Mouse (Mus musculus): Measurements from ENCODE around the gene Uqcc1.
"Not testable (repeated sequence)": the region's sequence is repeated elsewhere in the genome, so short reads cannot be mapped to it uniquely, and the experiment has no call there.

Gene Uqcc1

GRCm38 (mm10) chr2:155928711-155929345 lies 1.3 kb downstream of the Uqcc1 start:
- DNase-seq: no peak

GRCm38 (mm10) chr2:155925213-155925612 lies 4.9 kb downstream of the Uqcc1 start:
- not testable (repeated sequence) for DNase-seq

DNA sequence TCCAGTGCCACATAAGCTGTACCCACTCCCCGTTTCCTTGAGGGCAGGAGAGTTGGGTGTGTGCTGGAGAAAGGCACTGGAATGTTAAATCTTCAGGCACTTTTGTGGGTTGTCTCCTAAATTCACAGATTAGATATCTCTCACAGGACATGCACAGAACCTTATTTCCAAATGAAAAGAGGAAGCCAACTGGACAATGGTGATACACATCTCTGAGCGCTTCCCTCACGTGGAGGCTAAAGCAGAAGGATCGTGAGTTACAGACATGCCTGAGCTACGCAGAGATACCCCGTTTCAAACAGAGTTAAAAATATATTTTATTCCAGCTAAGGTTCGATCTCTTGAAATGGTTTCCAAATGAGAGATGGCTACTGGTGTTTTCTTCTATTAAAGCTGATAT lies 7.0 kb downstream of the Uqcc1 start:
- no peak for DNase-seq

DNA sequence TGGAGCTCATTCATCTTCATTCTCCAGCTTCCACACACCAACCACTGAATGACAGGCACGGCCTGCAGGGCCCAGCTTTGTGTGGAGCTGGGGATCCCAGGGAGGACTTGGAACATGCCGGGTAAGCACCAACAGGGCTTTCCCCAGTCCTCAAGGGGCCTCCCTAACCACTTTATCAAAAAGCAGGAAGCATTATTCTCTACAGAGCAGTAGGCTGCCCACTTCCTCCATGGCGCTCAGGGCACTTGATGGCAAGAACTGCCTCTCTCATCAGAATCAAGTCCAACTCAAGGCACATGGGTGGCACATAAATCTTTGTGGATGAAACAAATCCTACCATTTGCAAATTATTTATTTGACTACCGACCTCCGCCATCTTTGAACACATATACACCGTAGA lies 15.4 kb downstream of the Uqcc1 start:
- DNase-seq: no peak

- peak in 1 of 2 experiments; percentile 37 for DNase-seq
These were observed 26.5 kb downstream of the Uqcc1 start for GRCm38 (mm10) chr2:155903632-155904008.

- DNase-seq: peak; percentile 68 to 81
These were observed 27.0 kb downstream of the Uqcc1 start for GRCm38 (mm10) chr2:155902989-155903631.

- DNase-seq: peak in 1 of 2 experiments; percentile 18
These were observed 34.9 kb downstream of the Uqcc1 start for GRCm38 (mm10) chr2:155895046-155895735.

- DNase-seq: no peak
These were observed 35.6 kb downstream of the Uqcc1 start for GRCm38 (mm10) chr2:155894307-155895045.

- DNase-seq: no peak
These were observed 43.3 kb downstream of the Uqcc1 start for GRCm38 (mm10) chr2:155886776-155887175.

DNA sequence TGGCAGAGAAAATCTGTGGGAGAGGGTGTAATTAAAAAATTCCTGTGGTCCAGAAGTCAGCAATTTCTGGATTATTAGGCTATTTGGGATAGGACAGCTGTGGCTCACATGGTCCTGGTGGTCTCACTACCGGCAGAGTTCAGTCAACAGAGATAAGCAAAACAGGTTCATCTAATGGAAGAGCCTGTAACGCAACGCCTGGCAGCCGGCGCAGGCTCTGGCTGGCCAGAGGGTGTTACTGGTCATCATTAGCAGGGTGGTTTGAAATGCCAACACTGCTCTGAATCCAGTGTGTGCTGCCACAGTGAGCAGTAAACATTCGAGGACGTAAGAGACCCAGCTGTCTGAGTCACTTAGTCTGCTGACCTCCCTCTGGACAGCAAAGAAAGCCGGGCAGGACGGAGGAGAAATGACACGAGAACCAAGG lies 44.8 kb downstream of the Uqcc1 start:
- DNase-seq: no peak

DNA sequence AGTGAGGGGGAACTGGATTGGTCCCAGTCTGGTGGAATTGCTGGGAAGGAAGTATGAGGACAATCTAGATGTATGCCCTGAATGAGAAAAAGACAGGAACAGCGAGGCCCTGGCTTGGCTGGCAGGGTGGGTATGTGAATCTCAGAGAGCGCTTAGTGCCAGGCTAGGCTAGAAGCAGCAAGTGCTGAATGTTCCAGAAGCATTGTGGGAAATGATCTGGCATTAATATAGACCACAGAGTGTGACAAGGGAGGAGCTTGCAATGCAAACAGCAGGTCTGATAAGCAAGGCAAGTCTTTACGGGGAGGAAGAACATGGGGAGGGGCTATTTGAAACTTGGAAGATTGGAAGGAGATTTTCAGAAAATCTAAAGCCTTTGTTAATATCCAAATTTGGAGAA lies 48.0 kb downstream of the Uqcc1 start:
- no peak for DNase-seq

DNA sequence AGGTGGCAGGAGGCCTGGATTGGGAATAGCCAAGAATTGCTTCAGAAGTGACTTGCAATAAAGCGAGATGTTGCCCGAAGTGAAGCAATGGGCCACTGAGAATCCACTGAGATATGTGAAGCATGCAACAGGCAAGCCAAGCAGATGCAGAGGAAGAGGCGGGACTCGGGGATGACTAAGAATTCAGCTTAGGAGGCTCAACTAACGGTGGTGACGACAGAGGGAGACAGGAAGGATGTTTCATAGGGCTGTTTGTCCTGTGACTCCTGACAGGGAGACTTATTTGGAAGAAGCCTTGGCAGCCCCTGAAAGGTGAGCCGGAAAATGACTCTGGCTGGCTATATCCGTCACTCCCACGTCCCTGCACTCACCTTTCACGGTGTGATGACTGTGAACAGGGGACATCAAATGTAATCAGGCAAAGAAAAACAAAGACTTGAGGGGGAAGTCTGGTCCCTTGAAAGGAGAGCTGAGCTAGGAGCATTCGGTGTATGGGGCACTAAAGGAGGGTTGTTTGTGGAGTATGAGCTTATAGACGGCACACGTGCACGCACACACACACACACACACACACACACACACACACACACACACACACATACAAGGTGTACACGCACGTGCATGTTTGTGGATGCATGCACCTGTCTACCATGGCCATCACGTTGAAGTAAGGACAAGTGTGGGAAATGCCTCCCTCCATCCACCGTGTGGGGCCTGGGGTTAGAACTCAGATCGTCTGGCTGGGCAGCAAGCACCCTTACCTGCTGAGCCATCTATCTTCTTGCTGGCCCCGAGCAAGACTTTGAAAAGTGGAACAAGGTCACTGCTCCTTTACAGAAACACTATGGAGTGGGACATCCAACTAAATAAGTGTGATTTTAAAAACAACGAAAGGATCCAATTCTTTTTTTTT lies 50.9 kb downstream of the Uqcc1 start:
- DNase-seq: no peak

GRCm38 (mm10) chr2:155873636-155874035 lies 56.5 kb downstream of the Uqcc1 start:
- peak; percentile 18 to 40 for DNase-seq

DNA sequence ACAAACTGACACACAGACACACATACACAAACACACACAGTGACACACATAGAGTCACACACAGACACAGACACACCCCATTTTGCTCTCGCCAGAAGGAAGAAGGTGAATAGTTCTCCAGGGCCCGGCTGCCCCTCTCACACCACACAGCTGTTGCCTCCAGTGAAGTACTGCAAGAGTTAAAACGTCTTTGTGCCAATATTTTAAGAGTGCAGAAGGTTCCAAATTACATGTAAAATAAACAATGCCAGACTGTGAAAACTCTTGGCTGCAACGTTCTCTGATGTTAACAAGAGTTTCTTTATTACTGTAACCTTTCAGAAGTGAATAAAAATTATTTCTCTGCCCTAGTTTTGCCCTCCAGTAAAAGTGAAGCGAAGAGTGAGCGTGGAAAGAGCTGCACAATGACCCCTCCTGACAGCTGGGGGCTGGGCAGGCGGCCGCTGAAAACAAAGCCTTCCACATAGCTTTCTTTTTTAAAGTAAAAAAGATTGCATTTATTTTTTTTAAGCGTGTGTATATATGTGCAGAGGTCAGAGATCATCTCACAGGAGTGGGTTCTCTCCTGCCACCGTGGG lies 57.1 kb downstream of the Uqcc1 start:
- DNase-seq: no peak

DNA sequence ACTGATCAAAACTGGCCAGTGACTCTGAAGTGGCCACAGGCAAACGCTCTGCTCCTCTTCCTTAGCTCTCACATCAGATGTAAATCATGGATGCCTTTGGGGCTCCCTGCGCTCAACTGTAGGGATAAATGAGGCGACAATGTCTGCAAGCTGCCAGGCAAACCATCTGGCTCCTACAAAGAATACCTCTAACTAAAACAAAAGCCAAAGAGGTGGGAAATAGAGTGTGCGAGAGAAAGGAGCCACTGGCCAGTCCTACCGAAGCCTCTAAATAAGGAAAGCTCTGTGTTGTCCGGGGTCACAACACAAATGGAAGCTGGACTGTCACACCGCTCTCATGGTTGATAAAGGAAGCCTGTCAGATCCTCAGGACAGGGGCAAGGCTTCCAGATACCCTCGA lies 57.6 kb downstream of the Uqcc1 start:
- DNase-seq: peak; percentile 42 to 48

DNA sequence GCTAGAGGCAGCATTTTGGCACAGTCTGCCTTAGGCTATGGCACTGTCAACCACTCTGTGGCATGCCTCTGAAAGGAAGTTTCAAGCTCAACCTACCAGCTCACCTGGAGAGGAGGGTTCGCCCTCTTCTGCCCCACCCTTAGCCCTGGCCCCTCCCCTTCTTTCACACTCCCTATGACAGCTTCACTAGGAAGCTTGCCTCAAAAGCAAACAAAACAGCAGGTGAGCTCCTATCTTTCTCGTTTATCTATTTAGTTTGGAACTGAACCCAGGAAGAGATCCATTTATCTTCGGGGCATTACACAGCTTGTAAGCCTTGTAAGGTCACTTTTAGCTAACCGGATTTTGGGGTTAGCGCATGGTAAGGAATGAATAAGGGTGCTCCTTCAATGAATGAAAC lies 60.3 kb downstream of the Uqcc1 start:
- no peak for DNase-seq

DNA sequence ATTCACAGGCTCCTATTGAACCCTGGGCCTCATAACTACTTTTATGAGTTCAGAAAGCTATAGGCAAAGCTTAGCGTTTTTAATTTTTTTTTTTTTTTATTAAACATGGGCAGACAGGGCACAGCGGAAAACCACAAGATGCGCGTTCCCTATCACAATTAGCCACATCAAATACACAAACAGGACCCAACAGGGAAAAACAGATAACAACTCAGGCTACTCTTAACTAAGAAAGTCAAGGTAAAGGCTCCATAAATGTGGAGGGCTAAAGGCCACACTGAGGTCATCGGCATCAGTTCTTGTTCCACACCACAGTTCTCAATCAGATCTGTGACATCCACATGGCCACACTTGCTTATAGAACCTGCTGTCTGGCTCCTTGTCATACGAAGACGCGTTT lies 61.8 kb downstream of the Uqcc1 start:
- DNase-seq: no peak

DNA sequence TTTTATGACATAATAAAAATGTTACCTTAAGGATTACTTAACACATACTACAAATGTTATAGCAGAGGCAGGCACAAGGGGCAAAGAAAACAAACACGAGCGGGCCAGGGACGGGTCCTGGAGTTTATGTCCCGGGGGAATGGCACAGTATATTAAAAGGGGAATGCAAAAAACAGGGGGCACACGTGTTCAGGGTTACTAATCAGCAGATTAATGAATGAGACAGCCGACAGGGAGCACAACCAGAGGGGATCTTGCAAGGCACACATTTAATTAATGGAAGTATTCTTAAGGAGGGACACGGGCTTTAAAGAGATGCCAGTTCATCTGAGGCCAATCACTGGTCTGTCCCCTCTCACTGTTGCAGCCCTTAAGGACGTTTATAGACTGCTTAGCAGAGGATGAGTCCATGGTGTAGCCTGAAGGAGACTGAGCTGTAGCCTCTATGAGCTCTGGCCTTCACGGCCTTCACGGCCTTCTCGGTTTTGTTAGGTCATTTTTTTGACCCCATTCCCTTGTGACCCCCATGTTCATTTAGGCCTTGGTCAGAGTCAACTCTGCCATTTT lies 66.7 kb downstream of the Uqcc1 start:
- no peak for DNase-seq

DNA sequence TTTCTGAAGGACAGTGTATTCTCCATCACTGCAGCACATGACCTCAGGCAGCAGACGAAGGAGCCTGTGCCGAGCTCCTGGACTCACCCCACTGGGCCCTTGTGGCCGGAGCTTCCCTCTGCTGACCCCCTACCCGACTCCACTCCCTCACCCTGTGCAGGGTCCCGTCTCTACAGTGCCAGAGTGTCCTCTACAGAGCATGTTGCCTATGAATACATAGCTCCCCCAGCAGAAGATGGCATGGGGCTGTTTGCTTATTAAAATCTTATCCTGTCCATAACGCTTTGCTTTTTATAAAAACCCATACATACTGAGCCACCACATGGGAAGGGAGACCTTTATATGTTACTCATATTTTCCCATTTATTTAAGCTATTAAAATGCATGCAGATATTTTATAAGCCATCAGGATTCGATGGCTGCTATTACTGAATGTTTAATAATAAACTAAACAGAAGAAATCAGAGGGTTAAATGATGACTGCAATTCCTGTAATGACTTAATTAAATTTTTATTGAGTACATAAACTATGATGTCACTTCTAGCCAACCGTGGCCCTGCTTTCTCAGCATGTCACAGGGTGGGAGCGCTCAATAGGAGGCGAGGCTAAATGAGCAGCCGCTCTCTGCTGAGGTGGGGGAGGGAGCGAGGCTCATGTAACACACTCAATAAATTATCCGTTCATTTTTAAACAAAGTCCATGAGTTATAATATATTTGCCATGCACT lies 67.4 kb downstream of the Uqcc1 start:
- DNase-seq: no peak

GRCm38 (mm10) chr2:155861581-155861980 lies 68.5 kb downstream of the Uqcc1 start:
- no peak for DNase-seq

- DNase-seq: no peak
These were observed 70.0 kb downstream of the Uqcc1 start for GRCm38 (mm10) chr2:155860102-155860501.
